Mouse (Mus musculus): Measurements from ENCODE around the gene Mrpl2.

DNA sequence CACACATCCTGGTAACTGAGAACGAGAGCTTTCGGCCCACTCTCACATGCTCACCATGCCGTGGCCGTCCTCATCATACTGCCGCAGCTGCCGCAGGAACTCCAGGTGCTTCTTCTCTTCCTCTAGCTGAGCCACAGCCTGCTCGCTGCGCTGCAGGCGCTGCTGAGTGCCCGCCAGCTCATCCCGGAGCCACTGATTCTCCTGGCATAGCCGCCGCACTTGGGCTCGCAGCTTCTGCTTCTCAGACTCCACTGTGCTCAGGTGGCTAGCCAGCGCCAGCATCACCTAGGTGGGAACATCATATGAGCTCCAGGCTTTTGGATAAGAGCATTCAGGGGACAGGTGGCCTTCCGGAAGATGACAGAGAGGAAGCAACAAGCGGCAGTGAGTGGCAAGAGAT is 4.0 kb upstream of the Mrpl2 start:
- TF ChIP-seq CTCF (IDR thresholded peaks at IDR 0.05; ENCODE audit: low read depth) (no peak), EP300 (IDR thresholded peaks at IDR 0.05; ENCODE audit: low read depth) (no peak)
